ENCODE assay signal across 8 mouse cellular contexts in the genomic region with DNA sequence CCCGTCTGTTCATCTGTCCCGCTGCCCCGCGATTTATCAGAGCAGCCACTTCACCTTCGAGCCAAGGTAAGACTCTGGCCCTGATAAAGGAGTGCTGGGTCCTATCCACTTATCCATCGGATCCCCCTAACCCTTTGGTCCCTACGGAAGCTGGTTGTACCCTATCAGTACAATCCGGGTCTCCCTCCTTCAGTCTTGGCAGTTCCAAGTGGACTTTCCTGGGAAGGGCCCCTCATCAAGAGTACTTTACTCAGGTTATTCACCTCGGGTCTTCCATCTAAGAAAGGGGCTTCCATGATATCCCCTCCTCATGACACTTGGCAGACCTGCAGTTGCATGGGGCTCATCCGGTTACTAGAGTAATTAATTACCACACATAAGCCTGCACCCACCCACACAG. TPM values are rescaled to one million over a fixed set of nuclear protein-coding genes. Genes with fewer than 3 reads are reported as not detected.
DNase-seq lines count a peak whose midpoint lies in the region; ATAC-seq lines count a peak whose summit lies in the region.

No protein-coding gene starts in this region.

- no peak; the same call in none of the 2 replicates for ATAC-seq in kidney, embryonic 16.5 days (ENCODE audit: low FRiP score, low TSS enrichment)
- no peak for ATAC-seq in embryonic facial prominence, embryonic 12.5 days (ENCODE audit: insufficient number of reproducible peaks, insufficient read depth, low FRiP score, low TSS enrichment)
- ATAC-seq in hindbrain, embryonic 15.5 days (ENCODE audit: low FRiP score, low read depth): no peak
- 0 out of 2 replicates have a peak, but pooled peaks have one; percentile 7 for ATAC-seq in midbrain, embryonic 15.5 days (replicated peaks)

- peak overlapping the region; percentile 46 for H3K9ac ChIP-seq in kidney, embryonic 16.5 days (replicated peaks; ENCODE audit: low read length)
- no peak overlapping the region for H3K9ac ChIP-seq in embryonic facial prominence, embryonic 12.5 days
- peak overlapping the region; percentile 23; the same call in 1 of the 2 replicates for H3K9ac ChIP-seq in hindbrain, embryonic 15.5 days
- peak overlapping the region; percentile 19; the same call in 1 of the 2 replicates for H3K9ac ChIP-seq in midbrain, embryonic 15.5 days

- H3K27me3 ChIP-seq in kidney, embryonic 16.5 days (ENCODE audit: insufficient read depth, low read length): peaks cover 41% of the 10 kb centered on the region
- peaks cover 43% of the 10 kb centered on the region for H3K27me3 ChIP-seq in embryonic facial prominence, embryonic 12.5 days
- peaks cover 10% of the 10 kb centered on the region for H3K27me3 ChIP-seq in hindbrain, embryonic 15.5 days
- H3K27me3 ChIP-seq in midbrain, embryonic 15.5 days (replicated peaks): peaks cover 5% of the 10 kb centered on the region; the same call in 1 of the 2 replicates

- 19% methylated on average over 10 of the region's 10 CpGs for WGBS in kidney, embryonic 16.5 days
- 18% methylated on average over 10 of the region's 10 CpGs for WGBS in embryonic facial prominence, embryonic 12.5 days
- 16% methylated on average over 10 of the region's 10 CpGs for WGBS in hindbrain, embryonic 15.5 days
- whole genome bisulfite sequencing in midbrain, embryonic 15.5 days: 15% methylated on average over 10 of the region's 10 CpGs

- no peaks in the 10 kb centered on the region for H3K9me3 ChIP-seq in kidney, embryonic 16.5 days (ENCODE audit: low read length)
- no peaks in the 10 kb centered on the region for H3K9me3 ChIP-seq in embryonic facial prominence, embryonic 12.5 days
- no peaks in the 10 kb centered on the region for H3K9me3 ChIP-seq in hindbrain, embryonic 15.5 days
- no peaks in the 10 kb centered on the region for H3K9me3 ChIP-seq in midbrain, embryonic 15.5 days

- peak overlapping the region; percentile 53 for H3K4me3 ChIP-seq in kidney, embryonic 16.5 days (ENCODE audit: low read length)
- H3K4me3 ChIP-seq in embryonic facial prominence, embryonic 12.5 days: peak overlapping the region; percentile 41
- peak overlapping the region; percentile 46 for H3K4me3 ChIP-seq in hindbrain, embryonic 15.5 days
- peak overlapping the region; percentile 41 for H3K4me3 ChIP-seq in midbrain, embryonic 15.5 days

- H3K4me2 ChIP-seq in kidney, embryonic 16.5 days (replicated peaks; ENCODE audit: low read depth, low read length): peak overlapping the region; percentile 74
- H3K4me2 ChIP-seq in embryonic facial prominence, embryonic 12.5 days (replicated peaks): peak overlapping the region; percentile 65
- H3K4me2 ChIP-seq in hindbrain, embryonic 15.5 days: peak overlapping the region; percentile 74
- H3K4me2 ChIP-seq in midbrain, embryonic 15.5 days: peak overlapping the region; percentile 75

- H3K27ac ChIP-seq in kidney, embryonic 16.5 days (ENCODE audit: low read length): no peak overlapping the region
- no peak overlapping the region for H3K27ac ChIP-seq in embryonic facial prominence, embryonic 12.5 days
- peak overlapping the region; percentile 75 for H3K27ac ChIP-seq in hindbrain, embryonic 15.5 days (replicated peaks)
- peak overlapping the region; percentile 46; the same call in 1 of the 2 replicates for H3K27ac ChIP-seq in midbrain, embryonic 15.5 days

- DNase-seq in kidney, adult 8-10 months: no peak
- DNase-seq in Muller cell, postnatal 12 days (ENCODE audit: inconsistent ontology term): no peak
- no peak for DNase-seq in embryo, embryonic 11 days
- DNase-seq in frontal cortex, postnatal 36 days (ENCODE audit: low spot score in 2 of 2): no peak

- peaks cover 9% of the 10 kb centered on the region for H3K4me1 ChIP-seq in kidney, embryonic 16.5 days (ENCODE audit: insufficient read depth, low read length)
- no peaks in the 10 kb centered on the region for H3K4me1 ChIP-seq in embryonic facial prominence, embryonic 12.5 days
- H3K4me1 ChIP-seq in hindbrain, embryonic 15.5 days (replicated peaks): peaks cover 15% of the 10 kb centered on the region
- H3K4me1 ChIP-seq in midbrain, embryonic 15.5 days: peaks cover 12% of the 10 kb centered on the region

- no peaks in the 10 kb centered on the region for H3K36me3 ChIP-seq in kidney, embryonic 16.5 days (ENCODE audit: insufficient read depth, low read length)
- H3K36me3 ChIP-seq in embryonic facial prominence, embryonic 12.5 days: no peaks in the 10 kb centered on the region
- no peaks in the 10 kb centered on the region for H3K36me3 ChIP-seq in hindbrain, embryonic 15.5 days
- H3K36me3 ChIP-seq in midbrain, embryonic 15.5 days (replicated peaks): no peaks in the 10 kb centered on the region

RNA-seq across cellular contexts. Expression of gene Kcnj10, which starts 0.4 kb away (rescaled TPM):
- polyA plus RNA-seq in kidney, embryonic 16.5 days (2015; fragmentation: Nextera tagmentation; extraction: Ambion mirVana): 1.2 and 1.6 TPM in 2 replicates
- polyA plus RNA-seq in embryonic facial prominence, embryonic 12.5 days (2016; fragmentation: Nextera tagmentation; extraction: Ambion mirVana): 0.06 and 0.08 TPM in 2 replicates
- 2.9 and 3.0 TPM in 2 replicates for polyA plus RNA-seq in hindbrain, embryonic 15.5 days (2015; fragmentation: Nextera tagmentation; extraction: Ambion mirVana)
- 1.8 TPM in 2 replicates for polyA plus RNA-seq in midbrain, embryonic 15.5 days (2015; fragmentation: Nextera tagmentation; extraction: Ambion mirVana)

RNA-seq across cellular contexts. Expression of gene Kcnj9, which starts 12.3 kb away (rescaled TPM):
- polyA plus RNA-seq in kidney, embryonic 16.5 days (2015; fragmentation: Nextera tagmentation; extraction: Ambion mirVana): not detected in 2 replicates
- polyA plus RNA-seq in embryonic facial prominence, embryonic 12.5 days (2016; fragmentation: Nextera tagmentation; extraction: Ambion mirVana): 0.15 and 0.22 TPM in 2 replicates
- 4.1 and 4.3 TPM in 2 replicates for polyA plus RNA-seq in hindbrain, embryonic 15.5 days (2015; fragmentation: Nextera tagmentation; extraction: Ambion mirVana)
- 5.6 and 5.9 TPM in 2 replicates for polyA plus RNA-seq in midbrain, embryonic 15.5 days (2015; fragmentation: Nextera tagmentation; extraction: Ambion mirVana)

RNA-seq across cellular contexts. Expression of gene Pigm, which starts 35.0 kb away (rescaled TPM):
- polyA plus RNA-seq in kidney, embryonic 16.5 days (2015; fragmentation: Nextera tagmentation; extraction: Ambion mirVana): 7.3 and 7.8 TPM in 2 replicates
- polyA plus RNA-seq in embryonic facial prominence, embryonic 12.5 days (2016; fragmentation: Nextera tagmentation; extraction: Ambion mirVana): 9.9 and 10.3 TPM in 2 replicates
- polyA plus RNA-seq in hindbrain, embryonic 15.5 days (2015; fragmentation: Nextera tagmentation; extraction: Ambion mirVana): 3.8 and 3.9 TPM in 2 replicates
- 4.0 and 4.1 TPM in 2 replicates for polyA plus RNA-seq in midbrain, embryonic 15.5 days (2015; fragmentation: Nextera tagmentation; extraction: Ambion mirVana)

RNA-seq across cellular contexts. Expression of gene Atp1a2, which starts 43.5 kb away (rescaled TPM):
- 1.7 and 2.4 TPM in 2 replicates for polyA plus RNA-seq in kidney, embryonic 16.5 days (2015; fragmentation: Nextera tagmentation; extraction: Ambion mirVana)
- polyA plus RNA-seq in embryonic facial prominence, embryonic 12.5 days (2016; fragmentation: Nextera tagmentation; extraction: Ambion mirVana): 4.5 and 4.7 TPM in 2 replicates
- polyA plus RNA-seq in hindbrain, embryonic 15.5 days (2015; fragmentation: Nextera tagmentation; extraction: Ambion mirVana): 74.3 and 75.8 TPM in 2 replicates
- polyA plus RNA-seq in midbrain, embryonic 15.5 days (2015; fragmentation: Nextera tagmentation; extraction: Ambion mirVana): 56.5 and 63.1 TPM in 2 replicates

Comparison
In these comparisons a context has a peak if more than half of its experiments do, and no peak if none do; other contexts are left out.
1. H3K27ac ChIP-seq: peak in hindbrain, embryonic 15.5 days (single experiment) and midbrain, embryonic 15.5 days (single experiment); none in kidney, embryonic 16.5 days (single experiment) and embryonic facial prominence, embryonic 12.5 days (single experiment).
2. Peak in every context shown above with its lines, with median percentiles within 50 percentile points of each other: H3K4me2 ChIP-seq and H3K4me3 ChIP-seq.